Mouse (Mus musculus) embryo, embryonic 11 days (tissue): ENCODE results near the gene Sema4g.

Experiments used
- DNase-seq: peaks from one replicate; pipeline ENCODE4 v3.0.0-alpha.2; 2015

Sema4g gene

GRCm38 (mm10) chr19:45005444-45005843, 16.5 kb downstream of the Sema4g start, which contains the start of gene Twnk:
Gene Twnk (plus strand): TSS chr19:45005663.
- DNase-seq, result peak; percentile 57

GRCm38 (mm10) chr19:45005957-45006712, 17.2 kb downstream of the Sema4g start, which contains the start of gene Mrpl43:
Gene Mrpl43 (minus strand): TSS chr19:45006442.
- peak; percentile 96 for DNase-seq

- no peak for DNase-seq
Observed at GRCm38 (mm10) chr19:45007021-45007420, 18.1 kb downstream of the Sema4g start.

- no peak for DNase-seq
Observed at GRCm38 (mm10) chr19:45007425-45008191, 18.7 kb downstream of the Sema4g start.

- DNase-seq, result no peak
Observed at GRCm38 (mm10) chr19:45010646-45011045, 21.7 kb downstream of the Sema4g start.

GRCm38 (mm10) chr19:45012219-45012618, 23.3 kb downstream of the Sema4g start:
- no peak for DNase-seq

GRCm38 (mm10) chr19:45012636-45013035, 23.7 kb downstream of the Sema4g start:
- DNase-seq, result peak; percentile 63

GRCm38 (mm10) chr19:45013581-45014225, 24.8 kb downstream of the Sema4g start:
- DNase-seq, result peak; percentile 53

- DNase-seq, result peak; percentile 52
Observed at GRCm38 (mm10) chr19:45014335-45014971, 25.6 kb downstream of the Sema4g start, which contains the start of gene Lzts2. Gene Lzts2 (plus strand): TSS chr19:45014414.

GRCm38 (mm10) chr19:45014981-45015402, 26.1 kb downstream of the Sema4g start:
- peak; percentile 70 for DNase-seq

- peak; percentile 56 for DNase-seq
Observed at GRCm38 (mm10) chr19:45015518-45016281, 26.8 kb downstream of the Sema4g start.

GRCm38 (mm10) chr19:45016341-45017215, 27.7 kb downstream of the Sema4g start:
- peak; percentile 82 for DNase-seq

- peak; percentile 93 for DNase-seq
Observed at GRCm38 (mm10) chr19:45017216-45017771, 28.4 kb downstream of the Sema4g start.

GRCm38 (mm10) chr19:45017909-45018308, 29.0 kb downstream of the Sema4g start:
- DNase-seq, result peak; percentile 93

- peak; percentile 61 for DNase-seq
Observed at GRCm38 (mm10) chr19:45018351-45018831, 29.5 kb downstream of the Sema4g start.

- no peak for DNase-seq
Observed at GRCm38 (mm10) chr19:45020348-45020747, 31.4 kb downstream of the Sema4g start.

- no peak for DNase-seq
Observed at GRCm38 (mm10) chr19:45021362-45021761, 32.5 kb downstream of the Sema4g start.

- DNase-seq, result no peak
Observed at GRCm38 (mm10) chr19:45023993-45024392, 35.1 kb downstream of the Sema4g start.

- no peak for DNase-seq
Observed at GRCm38 (mm10) chr19:45024775-45025174, 35.9 kb downstream of the Sema4g start.

- DNase-seq, result no peak
Observed at GRCm38 (mm10) chr19:45025937-45026568, 37.2 kb downstream of the Sema4g start.
